Mouse (Mus musculus) gonadal fat pad, adult 2 months (tissue): ENCODE measurements around the gene Acap2. TPM values are rescaled to one million over a fixed set of nuclear protein-coding genes. Genes with fewer than 3 reads are reported as not detected.

ENCODE experiments used
- DNase-seq: peaks from one replicate; pipeline ENCODE4 v3.0.0-alpha.2; 2012; ENCODE audit warnings: low read depth
- polyA plus RNA-seq: library from polyadenylated mRNA; depleted of rRNA; stranded (reverse); fragments of >200 nt; gene quantifications from 2 replicates; pipeline ENCODE4 v1.2.3, GENCODE M21; 2012

The Acap2 gene
- polyA plus RNA-seq, 1 experiment: 11.5 TPM

- DNase-seq: no peak
Observed at GRCm38 (mm10) chr16:31081891-31082290, 119.2 kb downstream of the Acap2 start.

- no peak for DNase-seq
Observed at GRCm38 (mm10) chr16:31081125-31081664, 119.8 kb downstream of the Acap2 start, which contains the start of gene Xxylt1. Gene Xxylt1, minus strand, starts transcription at chr16:31081432.

- DNase-seq: no peak
Observed at GRCm38 (mm10) chr16:31080573-31081051, 120.4 kb downstream of the Acap2 start.

GRCm38 (mm10) chr16:31077396-31077795, 123.6 kb downstream of the Acap2 start:
- DNase-seq: no peak

GRCm38 (mm10) chr16:31076436-31076835, 124.6 kb downstream of the Acap2 start:
- DNase-seq: no peak

GRCm38 (mm10) chr16:31074324-31074908, 126.6 kb downstream of the Acap2 start:
- no peak for DNase-seq

GRCm38 (mm10) chr16:31071731-31072130, 129.3 kb downstream of the Acap2 start:
- DNase-seq: no peak

- DNase-seq: no peak
Observed at GRCm38 (mm10) chr16:31070358-31071133, 130.5 kb downstream of the Acap2 start.

GRCm38 (mm10) chr16:31069211-31070166, 131.6 kb downstream of the Acap2 start:
- no peak for DNase-seq

GRCm38 (mm10) chr16:31068280-31068679, 132.8 kb downstream of the Acap2 start:
- no peak for DNase-seq

GRCm38 (mm10) chr16:31066344-31067098, 134.5 kb downstream of the Acap2 start:
- no peak for DNase-seq

- DNase-seq: no peak
Observed at GRCm38 (mm10) chr16:31064782-31065181, 136.3 kb downstream of the Acap2 start.

- DNase-seq: no peak
Observed at GRCm38 (mm10) chr16:31062918-31063317, 138.1 kb downstream of the Acap2 start.

- no peak for DNase-seq
Observed at GRCm38 (mm10) chr16:31061246-31061880, 139.7 kb downstream of the Acap2 start.

GRCm38 (mm10) chr16:31060714-31061113, 140.3 kb downstream of the Acap2 start:
- DNase-seq: no peak

GRCm38 (mm10) chr16:31060226-31060625, 140.8 kb downstream of the Acap2 start:
- DNase-seq: no peak

- no peak for DNase-seq
Observed at GRCm38 (mm10) chr16:31059730-31060129, 141.3 kb downstream of the Acap2 start.

GRCm38 (mm10) chr16:31052812-31053211, 148.2 kb downstream of the Acap2 start:
- no peak for DNase-seq

GRCm38 (mm10) chr16:31052177-31052726, 148.8 kb downstream of the Acap2 start:
- DNase-seq: no peak

GRCm38 (mm10) chr16:31050701-31051100, 150.3 kb downstream of the Acap2 start:
- DNase-seq: no peak
